Mouse (Mus musculus): ENCODE measurements around the gene Kit.

DNA sequence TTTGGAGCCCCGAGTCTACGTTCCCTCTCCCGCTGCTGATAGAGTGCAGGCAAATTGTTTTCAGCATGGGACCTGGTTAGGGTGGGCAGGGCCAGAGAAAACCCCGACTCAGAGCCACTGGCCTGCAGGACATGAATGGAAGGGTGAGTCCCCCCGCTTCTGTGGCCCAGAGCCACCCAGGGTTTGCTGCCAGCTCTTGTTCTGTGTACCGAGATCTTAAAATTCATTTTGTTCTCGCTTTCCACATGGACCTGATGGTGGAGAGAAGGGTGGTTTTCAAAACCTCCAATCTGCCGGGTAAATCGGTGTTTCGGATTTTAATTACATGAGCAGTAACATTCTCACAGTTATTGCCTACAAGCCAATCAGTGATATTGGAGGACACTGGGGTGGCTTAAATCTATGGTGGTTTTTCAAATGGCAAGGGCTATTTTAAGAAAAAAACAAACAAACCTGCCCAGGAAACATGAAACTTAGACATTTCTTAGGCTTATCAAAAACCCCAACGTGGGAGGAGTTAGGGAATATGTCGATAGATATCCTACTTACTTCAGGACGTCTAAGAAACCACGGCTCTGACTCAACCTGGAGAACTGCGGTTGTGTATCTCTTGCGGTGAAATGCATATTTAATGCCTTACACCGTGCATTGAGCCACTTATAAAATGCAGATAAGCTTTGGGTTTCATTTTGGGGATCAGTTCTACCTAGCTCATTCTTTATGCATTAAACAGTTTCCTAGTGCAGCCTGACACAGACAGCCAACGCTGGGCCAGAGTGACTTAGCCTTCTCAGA lies 58.3 kb downstream of the Kit start:
- TF ChIP-seq CTCF (IDR thresholded peaks at IDR 0.05; ENCODE audit: extremely low read depth, insufficient read length, insufficient replicate concordance, low read depth, low read length) = no peak
- TF ChIP-seq POLR2A (IDR thresholded peaks at IDR 0.05; ENCODE audit: low read depth, low read length) = no peak
